Mouse (Mus musculus): Measurements from ENCODE around the gene Zfp595. TPM values are rescaled to one million over a fixed set of nuclear protein-coding genes. Genes with fewer than 3 reads are reported as not detected.
"Not testable (repeated sequence)": the region's sequence is repeated elsewhere in the genome, so short reads cannot be mapped to it uniquely, and the experiment has no call there.

The Zfp595 gene
- polyA plus RNA-seq (2016; fragmentation: Nextera tagmentation; extraction: Ambion mirVana), result 1.5 and 1.9 TPM in 2 replicates

DNA sequence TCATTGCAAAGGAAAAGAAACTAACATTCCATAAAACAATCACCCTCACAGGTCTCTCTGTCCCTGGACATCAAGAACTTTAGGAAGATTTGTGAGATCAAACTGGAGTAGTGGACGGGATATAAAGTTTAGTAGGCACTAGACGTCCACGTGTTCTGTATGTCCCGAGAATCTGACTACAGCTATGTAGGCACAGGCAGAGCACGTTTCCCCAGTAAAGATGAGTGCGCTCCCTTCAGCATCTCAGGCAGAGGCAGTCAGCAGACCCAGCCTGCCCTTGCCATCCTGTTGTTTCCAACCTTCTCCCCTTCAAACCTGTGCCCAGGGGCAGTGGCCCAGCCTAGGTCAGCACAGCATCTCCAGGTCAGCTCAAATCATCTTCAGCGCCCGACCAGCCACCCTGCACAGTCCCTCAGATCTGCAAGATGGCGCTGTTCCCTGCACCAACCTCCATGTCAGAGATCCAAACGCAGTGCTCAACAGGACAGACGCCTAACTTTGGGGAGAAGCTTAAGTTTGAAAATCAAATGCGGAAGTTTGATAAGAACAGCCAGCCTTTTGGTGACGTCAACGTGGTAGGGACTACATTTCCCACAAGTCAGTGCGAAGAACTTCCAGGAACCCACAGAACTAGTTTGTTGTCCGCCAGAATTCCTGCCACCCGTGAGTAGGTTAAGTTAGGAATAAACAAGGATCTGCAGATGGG is at the start of gene Zfp595:
Zfp595 (minus strand) TSS at position 552 of the 706 bp plus-strand sequence.
- H3K4me3 ChIP-seq, result peak within 1 kb of the TSS; percentile 52
- peak; percentile 93 for ATAC-seq (ENCODE audit: low FRiP score, low read depth)
- H3K4me1 ChIP-seq, result peaks cover 9% of the 10 kb centered on the region
- no peak within 1 kb of the TSS for H3K27ac ChIP-seq (replicated peaks)
- H3K9me3 ChIP-seq, result no peaks in the 10 kb centered on the region
- H3K36me3 ChIP-seq, result no peaks in the 10 kb centered on the region
- 21% methylated on average over 17 of the region's 17 CpGs for WGBS
- H3K4me2 ChIP-seq (replicated peaks), result peak within 1 kb of the TSS; percentile 62
- no peaks in the 10 kb centered on the region for H3K27me3 ChIP-seq
- peak within 1 kb of the TSS; percentile 55 for H3K9ac ChIP-seq (replicated peaks)

GRCm38 (mm10) chr13:67376255-67376654 is 43.9 kb upstream of the Zfp595 start:
- not testable (repeated sequence) for H3K9ac ChIP-seq (replicated peaks); H3K4me2 ChIP-seq (replicated peaks); H3K4me1 ChIP-seq; H3K9me3 ChIP-seq; H3K36me3 ChIP-seq; H3K27ac ChIP-seq (replicated peaks); H3K27me3 ChIP-seq; ATAC-seq (ENCODE audit: low FRiP score, low read depth); H3K4me3 ChIP-seq
- whole genome bisulfite sequencing, result 61% methylated on average over 3 of the region's 3 CpGs

DNA sequence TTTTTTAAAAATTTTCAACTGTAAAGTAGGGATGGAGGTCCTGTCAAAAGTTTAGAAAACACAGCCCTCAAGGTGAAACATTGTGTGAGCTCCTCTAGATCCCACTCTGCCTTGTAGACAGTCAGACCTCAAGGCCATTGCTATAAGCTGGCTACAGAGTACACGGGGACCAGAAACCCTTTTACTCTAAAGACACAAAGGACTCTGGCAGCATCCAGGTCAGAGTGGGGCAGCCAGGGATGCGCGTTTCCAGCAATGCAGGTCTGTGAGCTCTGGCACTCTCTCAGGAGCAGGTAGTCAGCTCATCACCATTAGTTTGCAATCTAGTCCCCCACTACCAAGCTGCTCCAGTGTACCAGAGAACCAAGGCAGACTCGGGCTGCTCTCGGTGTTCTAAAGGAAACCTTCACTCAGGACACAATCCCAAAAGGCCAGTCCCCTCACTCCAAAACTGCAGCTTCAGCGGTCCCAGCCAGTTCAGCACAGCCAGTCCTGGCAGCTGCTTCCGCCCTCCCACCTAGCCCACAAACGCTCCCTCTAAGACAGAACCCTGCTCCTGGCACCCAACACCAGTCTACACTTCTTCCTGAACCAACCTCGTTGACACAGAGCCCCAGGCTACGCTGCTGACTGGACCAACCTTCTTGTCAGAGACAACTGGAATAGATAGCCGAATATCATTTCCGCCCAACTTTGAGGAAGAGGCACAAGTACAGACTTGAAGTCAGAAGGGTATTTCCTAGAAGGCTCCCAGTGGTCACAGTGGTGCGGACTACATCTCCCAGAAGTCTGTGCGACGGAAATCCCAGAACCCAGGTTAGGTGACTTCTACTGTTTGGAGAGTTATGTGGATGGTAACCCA is 42.9 kb upstream of the Zfp595 start, which contains the start of the genes Gm28041 and Zfp456:
Gm28041 (minus strand) TSS at position 684 of the 862 bp plus-strand sequence.
Zfp456 (minus strand) TSS at position 761 of the 862 bp plus-strand sequence.
- H3K27ac ChIP-seq (replicated peaks); H3K9me3 ChIP-seq; H3K4me1 ChIP-seq; H3K27me3 ChIP-seq; H3K36me3 ChIP-seq: not testable (repeated sequence)
- Histone ChIP-seq H3K4me2 (replicated peaks) (peak within 1 kb of the TSS; percentile 53), H3K9ac (replicated peaks) (peak within 1 kb of the TSS; percentile 46; the same call in 1 of the 2 replicates), H3K4me3 (peak within 1 kb of the TSS; percentile 39)
- 15% methylated on average over 14 of the region's 15 CpGs for WGBS
- peak; percentile 87 for ATAC-seq (ENCODE audit: low FRiP score, low read depth)

DNA sequence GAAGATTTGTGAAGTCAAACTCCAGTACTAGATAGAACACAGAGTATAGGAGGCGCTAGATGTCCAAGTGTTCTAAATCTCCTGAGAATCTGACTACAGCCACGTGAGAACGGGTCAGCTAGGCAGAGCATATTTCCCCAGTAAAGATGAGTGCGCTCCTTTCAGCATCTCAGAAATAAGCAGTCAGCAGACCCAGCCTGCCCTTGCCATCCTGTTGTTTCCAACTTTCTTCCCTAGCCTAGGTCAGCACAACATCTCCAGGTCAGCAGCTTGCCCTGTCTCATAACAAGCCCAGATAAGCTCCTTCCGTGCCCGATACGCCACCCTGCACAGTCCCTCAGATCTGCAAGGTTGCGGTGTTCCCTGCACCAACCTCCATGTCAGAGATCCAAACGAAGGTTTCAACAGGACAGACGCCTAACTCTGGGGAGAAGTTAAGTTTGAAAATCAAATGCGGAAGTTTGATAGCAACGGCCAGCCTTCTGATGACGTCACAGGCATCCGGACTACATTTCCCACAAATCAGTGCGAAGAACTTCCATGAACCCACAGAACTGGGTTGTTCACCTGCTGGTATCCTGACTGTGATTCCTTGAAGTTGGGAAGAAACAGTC is 27.9 kb upstream of the Zfp595 start, which contains the start of the genes Gm28044 and Zfp953:
Gm28044 (minus strand) TSS at position 406 of the 614 bp plus-strand sequence.
Zfp953 (minus strand) TSS at position 475 of the 614 bp plus-strand sequence.
- Histone ChIP-seq H3K9ac (replicated peaks) (peak within 1 kb of the TSS; percentile 53), H3K4me2 (replicated peaks) (peak within 1 kb of the TSS; percentile 61), H3K4me1 (peaks cover 7% of the 10 kb centered on the region; the same call in 1 of the 2 replicates), H3K9me3 (no peaks in the 10 kb centered on the region), H3K27ac (replicated peaks) (no peak within 1 kb of the TSS), H3K27me3 (no peaks in the 10 kb centered on the region), H3K4me3 (peak within 1 kb of the TSS; percentile 76), H3K36me3 (no peaks in the 10 kb centered on the region)
- ATAC-seq (ENCODE audit: low FRiP score, low read depth), result peak; percentile 95
- WGBS, result under 1% methylated on average over 15 of the region's 15 CpGs

- Histone ChIP-seq H3K9ac (replicated peaks) (no peak overlapping the region), H3K27ac (replicated peaks) (no peak overlapping the region), H3K9me3 (no peaks in the 10 kb centered on the region), H3K4me1 (no peaks in the 10 kb centered on the region), H3K27me3 (no peaks in the 10 kb centered on the region), H3K36me3 (no peaks in the 10 kb centered on the region), H3K4me3 (no peak overlapping the region), H3K4me2 (replicated peaks) (no peak overlapping the region)
- ATAC-seq (ENCODE audit: low FRiP score, low read depth), result no peak
These were observed 19.5 kb upstream of the Zfp595 start for GRCm38 (mm10) chr13:67351854-67352253.

GRCm38 (mm10) chr13:67343422-67343821 is 11.1 kb upstream of the Zfp595 start:
- Histone ChIP-seq H3K4me1 (no peaks in the 10 kb centered on the region), H3K9ac (replicated peaks) (no peak overlapping the region), H3K36me3 (no peaks in the 10 kb centered on the region), H3K9me3 (no peaks in the 10 kb centered on the region), H3K27ac (replicated peaks) (no peak overlapping the region), H3K4me2 (replicated peaks) (no peak overlapping the region), H3K27me3 (no peaks in the 10 kb centered on the region), H3K4me3 (no peak overlapping the region)
- 87% methylated on average over 2 of the region's 2 CpGs for WGBS
- ATAC-seq (ENCODE audit: low FRiP score, low read depth), result no peak

DNA sequence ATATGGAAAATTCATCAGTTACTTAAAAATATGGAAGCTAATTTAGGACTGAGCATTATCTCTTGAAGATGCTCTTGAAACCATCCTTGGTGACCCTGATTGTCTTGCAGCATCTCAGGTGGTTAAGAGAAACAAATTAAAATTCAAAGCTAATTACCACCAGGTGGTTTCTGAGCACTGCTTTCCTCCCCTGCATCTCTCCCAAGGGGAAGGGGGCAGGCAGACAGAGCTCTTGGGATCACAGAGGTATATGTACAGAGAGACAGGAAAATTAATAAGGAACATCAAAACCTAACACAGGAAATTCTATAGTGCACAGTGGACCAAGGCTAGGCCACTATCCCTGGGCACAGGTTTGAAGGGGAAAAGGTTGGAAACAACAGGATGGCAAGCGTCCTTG is 507 bp upstream of the Zfp595 start:
- H3K36me3 ChIP-seq, result no peaks in the 10 kb centered on the region
- 74% methylated on average over 1 of the region's 1 CpGs for WGBS
- peaks cover 9% of the 10 kb centered on the region for H3K4me1 ChIP-seq
- no peak overlapping the region for H3K27ac ChIP-seq (replicated peaks)
- H3K27me3 ChIP-seq, result no peaks in the 10 kb centered on the region
- no peaks in the 10 kb centered on the region for H3K9me3 ChIP-seq
- H3K4me3 ChIP-seq, result peak overlapping the region; percentile 52
- ATAC-seq (ENCODE audit: low FRiP score, low read depth), result peak; percentile 25; the same call in 1 of the 2 replicates
- H3K9ac ChIP-seq (replicated peaks), result peak overlapping the region; percentile 50
- H3K4me2 ChIP-seq (replicated peaks), result peak overlapping the region; percentile 62

GRCm38 (mm10) chr13:67306718-67307117 is 25.7 kb downstream of the Zfp595 start:
- peak; percentile 66 for ATAC-seq (ENCODE audit: low FRiP score, low read depth)
- Histone ChIP-seq H3K36me3 (no peaks in the 10 kb centered on the region), H3K4me2 (replicated peaks) (peak overlapping the region; percentile 79), H3K27me3 (no peaks in the 10 kb centered on the region), H3K4me1 (peaks cover 8% of the 10 kb centered on the region; the same call in 1 of the 2 replicates), H3K9me3 (0 out of 2 replicates have a peak, but pooled peaks cover 4% of the 10 kb centered on the region), H3K9ac (replicated peaks) (0 out of 2 replicates have a peak overlapping the region, but pooled peaks have one; percentile 20), H3K27ac (replicated peaks) (no peak overlapping the region), H3K4me3 (peak overlapping the region; percentile 69)
- 31% methylated on average over 5 of the region's 5 CpGs for WGBS

- peak; percentile 99 for ATAC-seq (ENCODE audit: low FRiP score, low read depth)
- H3K9ac ChIP-seq (replicated peaks), result peak within 1 kb of the TSS; percentile 76
- no peak within 1 kb of the TSS for H3K27ac ChIP-seq (replicated peaks)
- peak within 1 kb of the TSS; percentile 79 for H3K4me2 ChIP-seq (replicated peaks)
- no peaks in the 10 kb centered on the region for H3K27me3 ChIP-seq
- WGBS, result 12% methylated on average over 16 of the region's 16 CpGs
- peak within 1 kb of the TSS; percentile 69 for H3K4me3 ChIP-seq
- no peaks in the 10 kb centered on the region for H3K9me3 ChIP-seq
- peaks cover 8% of the 10 kb centered on the region; the same call in 1 of the 2 replicates for H3K4me1 ChIP-seq
- H3K36me3 ChIP-seq, result no peaks in the 10 kb centered on the region
These were observed 26.3 kb downstream of the Zfp595 start, which contains the start of gene Zfp457 for GRCm38 (mm10) chr13:67305822-67306672. Zfp457 (minus strand) TSS chr13:67306485.

- no peak within 1 kb of the TSS for H3K9ac ChIP-seq (replicated peaks)
- H3K4me2 ChIP-seq (replicated peaks), result no peak within 1 kb of the TSS
- WGBS, result 42% methylated on average over 7 of the region's 7 CpGs
- H3K4me3 ChIP-seq, result no peak within 1 kb of the TSS
- H3K4me1 ChIP-seq, result no peaks in the 10 kb centered on the region
- H3K27ac ChIP-seq (replicated peaks), result no peak within 1 kb of the TSS
- H3K36me3 ChIP-seq, result no peaks in the 10 kb centered on the region
- H3K27me3 ChIP-seq, result no peaks in the 10 kb centered on the region
- no peaks in the 10 kb centered on the region for H3K9me3 ChIP-seq
- ATAC-seq (ENCODE audit: low FRiP score, low read depth), result no peak
These were observed 54.1 kb downstream of the Zfp595 start, which contains the start of gene Zfp458 for GRCm38 (mm10) chr13:67278314-67278713. Zfp458 (minus strand) TSS chr13:67278466.
